Mouse (Mus musculus) kidney, embryonic 15.5 days (tissue): ENCODE results near the gene Creb5. TPM values are rescaled to one million over a fixed set of nuclear protein-coding genes. Genes with fewer than 3 reads are reported as not detected.

ENCODE experiments used
- ATAC-seq: fragments of 200-750 bp; cut with Nextera tagmentation; replicated peaks from 2 replicates; pipeline ENCODE4 v1.8.0; 2017; ENCODE audit warnings: moderate TSS enrichment; ENCODE audit not compliant: low FRiP score
- H3K27ac ChIP-seq: fragments of 300-500 bp; sonication (generic); 2 replicates; pipeline ENCODE4 v1.5.1; 2015; ENCODE audit warnings: mild to moderate bottlenecking, inconsistent platforms
- H3K27me3 ChIP-seq: fragments of 300-500 bp; sonication (generic); 2 replicates; pipeline ENCODE4 v1.6.1; 2015; ENCODE audit warnings: inconsistent platforms
- H3K36me3 ChIP-seq: fragments of 300-500 bp; sonication (generic); 2 replicates; pipeline ENCODE4 v1.6.1; 2015; ENCODE audit warnings: inconsistent platforms
- H3K4me1 ChIP-seq: fragments of 300-500 bp; sonication (generic); 2 replicates; pipeline ENCODE4 v1.6.1; 2015; ENCODE audit warnings: inconsistent platforms
- H3K4me2 ChIP-seq: fragments of 300-500 bp; sonication (generic); 2 replicates; pipeline ENCODE4 v1.6.1; 2015; ENCODE audit warnings: moderate library complexity, mild to moderate bottlenecking, inconsistent platforms
- H3K4me3 ChIP-seq: fragments of 300-500 bp; sonication (generic); replicated peaks from 2 replicates; pipeline ENCODE4 v1.5.1; 2015; ENCODE audit warnings: mild to moderate bottlenecking, inconsistent platforms
- H3K9ac ChIP-seq: fragments of 300-500 bp; sonication (generic); 2 replicates; pipeline ENCODE4 v1.6.1; 2015; ENCODE audit warnings: mild to moderate bottlenecking, inconsistent platforms
- H3K9me3 ChIP-seq: fragments of 300-500 bp; sonication (generic); replicated peaks from 2 replicates; pipeline ENCODE4 v1.6.1; 2016; ENCODE audit warnings: inconsistent platforms
- WGBS: fragments of 180-500 bp; shearing (Covaris S2); methylation state at CpG from one replicate; pipeline ENCODE4 v1.1.7; 2015; ENCODE audit warnings: mixed read lengths; 5-methylcytosine and 5-hydroxymethylcytosine counted together
- polyA plus RNA-seq: library from polyadenylated mRNA; unstranded; fragments of >200 nt; fragmentation: Nextera tagmentation; extraction: Ambion mirVana; gene quantifications from 2 replicates; pipeline ENCODE4 v1.2.1, GENCODE M21; 2015

Gene Creb5
- polyA plus RNA-seq, 1 experiment from 2014 or later: 5.4 TPM

- no peak overlapping the region for H3K9ac ChIP-seq
- H3K4me1 ChIP-seq: 0 out of 2 replicates have a peak, but pooled peaks cover 6% of the 10 kb centered on the region
- ATAC-seq: no peak
- no peak overlapping the region for H3K27ac ChIP-seq
- no peak overlapping the region for H3K4me3 ChIP-seq
- 13% methylated on average over 2 of the region's 2 CpGs for WGBS
- H3K9me3 ChIP-seq: no peaks in the 10 kb centered on the region
- H3K4me2 ChIP-seq: no peak overlapping the region
- no peaks in the 10 kb centered on the region; the same call in 1 of the 2 replicates for H3K27me3 ChIP-seq
- H3K36me3 ChIP-seq: no peaks in the 10 kb centered on the region
These were observed 417.4 kb downstream of the Creb5 start for GRCm38 (mm10) chr6:53704440-53704839.

- H3K36me3 ChIP-seq: no peaks in the 10 kb centered on the region
- WGBS: 61% methylated on average over 10 of the region's 10 CpGs
- no peaks in the 10 kb centered on the region; the same call in 1 of the 2 replicates for H3K27me3 ChIP-seq
- 0 out of 2 replicates have a peak, but pooled peaks have one; percentile 46 for ATAC-seq
- no peak overlapping the region for H3K4me2 ChIP-seq
- H3K9me3 ChIP-seq: no peaks in the 10 kb centered on the region
- no peak overlapping the region for H3K4me3 ChIP-seq
- H3K4me1 ChIP-seq: 0 out of 2 replicates have a peak, but pooled peaks cover 6% of the 10 kb centered on the region
- H3K9ac ChIP-seq: no peak overlapping the region
- H3K27ac ChIP-seq: no peak overlapping the region
These were observed 419.7 kb downstream of the Creb5 start for GRCm38 (mm10) chr6:53706604-53707330.

GRCm38 (mm10) chr6:53707795-53708194 lies 420.7 kb downstream of the Creb5 start:
- Histone ChIP-seq H3K36me3 (no peaks in the 10 kb centered on the region), H3K4me1 (0 out of 2 replicates have a peak, but pooled peaks cover 6% of the 10 kb centered on the region), H3K9me3 (no peaks in the 10 kb centered on the region), H3K4me3 (no peak overlapping the region), H3K4me2 (no peak overlapping the region), H3K27me3 (no peaks in the 10 kb centered on the region), H3K9ac (no peak overlapping the region), H3K27ac (no peak overlapping the region)
- no peak for ATAC-seq
- 48% methylated on average over 5 of the region's 5 CpGs for WGBS

GRCm38 (mm10) chr6:53709694-53710442 lies 422.8 kb downstream of the Creb5 start:
- Histone ChIP-seq H3K27ac (no peak overlapping the region), H3K27me3 (no peaks in the 10 kb centered on the region), H3K4me2 (no peak overlapping the region), H3K4me1 (0 out of 2 replicates have a peak, but pooled peaks cover 6% of the 10 kb centered on the region), H3K36me3 (no peaks in the 10 kb centered on the region), H3K9ac (no peak overlapping the region), H3K4me3 (no peak overlapping the region), H3K9me3 (no peaks in the 10 kb centered on the region)
- 92% methylated on average over 14 of the region's 14 CpGs for WGBS
- ATAC-seq: no peak

GRCm38 (mm10) chr6:53710560-53710959 lies 423.5 kb downstream of the Creb5 start:
- Histone ChIP-seq H3K36me3 (no peaks in the 10 kb centered on the region), H3K27me3 (no peaks in the 10 kb centered on the region), H3K4me3 (no peak overlapping the region), H3K27ac (no peak overlapping the region), H3K4me1 (0 out of 2 replicates have a peak, but pooled peaks cover 6% of the 10 kb centered on the region), H3K4me2 (no peak overlapping the region), H3K9me3 (no peaks in the 10 kb centered on the region), H3K9ac (no peak overlapping the region)
- 81% methylated on average over 5 of the region's 5 CpGs for WGBS
- ATAC-seq: no peak

- no peaks in the 10 kb centered on the region for H3K27me3 ChIP-seq
- WGBS: 60% methylated on average over 9 of the region's 9 CpGs
- no peak overlapping the region for H3K4me3 ChIP-seq
- no peak overlapping the region for H3K9ac ChIP-seq
- ATAC-seq: no peak
- no peaks in the 10 kb centered on the region for H3K4me1 ChIP-seq
- H3K27ac ChIP-seq: no peak overlapping the region
- H3K9me3 ChIP-seq: no peaks in the 10 kb centered on the region
- no peak overlapping the region for H3K4me2 ChIP-seq
- no peaks in the 10 kb centered on the region for H3K36me3 ChIP-seq
These were observed 426.1 kb downstream of the Creb5 start for GRCm38 (mm10) chr6:53713152-53713551.

GRCm38 (mm10) chr6:53714908-53715321 lies 427.8 kb downstream of the Creb5 start:
- 85% methylated on average over 9 of the region's 9 CpGs for WGBS
- Histone ChIP-seq H3K27me3 (peaks cover 6% of the 10 kb centered on the region; the same call in 1 of the 2 replicates), H3K36me3 (no peaks in the 10 kb centered on the region), H3K4me1 (no peaks in the 10 kb centered on the region), H3K4me2 (no peak overlapping the region), H3K9ac (no peak overlapping the region), H3K4me3 (no peak overlapping the region), H3K9me3 (no peaks in the 10 kb centered on the region), H3K27ac (no peak overlapping the region)
- no peak for ATAC-seq

GRCm38 (mm10) chr6:53716013-53716412 lies 428.9 kb downstream of the Creb5 start:
- no peaks in the 10 kb centered on the region for H3K9me3 ChIP-seq
- no peak overlapping the region for H3K4me2 ChIP-seq
- H3K4me3 ChIP-seq: no peak overlapping the region
- no peak overlapping the region for H3K9ac ChIP-seq
- WGBS: 83% methylated on average over 9 of the region's 9 CpGs
- H3K36me3 ChIP-seq: no peaks in the 10 kb centered on the region
- H3K27me3 ChIP-seq: peaks cover 6% of the 10 kb centered on the region; the same call in 1 of the 2 replicates
- no peak for ATAC-seq
- H3K27ac ChIP-seq: no peak overlapping the region
- H3K4me1 ChIP-seq: no peaks in the 10 kb centered on the region

GRCm38 (mm10) chr6:53720009-53720408 lies 432.9 kb downstream of the Creb5 start:
- H3K36me3 ChIP-seq: no peaks in the 10 kb centered on the region
- no peak for ATAC-seq
- no peak overlapping the region for H3K27ac ChIP-seq
- peaks cover 22% of the 10 kb centered on the region for H3K27me3 ChIP-seq
- H3K4me1 ChIP-seq: no peaks in the 10 kb centered on the region
- H3K4me3 ChIP-seq: no peak overlapping the region
- no peak overlapping the region for H3K9ac ChIP-seq
- no peaks in the 10 kb centered on the region for H3K9me3 ChIP-seq
- H3K4me2 ChIP-seq: no peak overlapping the region
- WGBS: 91% methylated on average over 3 of the region's 3 CpGs

- no peaks in the 10 kb centered on the region for H3K36me3 ChIP-seq
- H3K4me3 ChIP-seq: no peak overlapping the region
- 13% methylated on average over 9 of the region's 9 CpGs for WGBS
- no peak for ATAC-seq
- peaks cover 22% of the 10 kb centered on the region for H3K27me3 ChIP-seq
- no peak overlapping the region for H3K27ac ChIP-seq
- H3K4me1 ChIP-seq: no peaks in the 10 kb centered on the region
- no peak overlapping the region for H3K4me2 ChIP-seq
- no peaks in the 10 kb centered on the region for H3K9me3 ChIP-seq
- no peak overlapping the region for H3K9ac ChIP-seq
These were observed 434.5 kb downstream of the Creb5 start for GRCm38 (mm10) chr6:53721595-53721994.

- no peak for ATAC-seq
- Histone ChIP-seq H3K4me1 (no peaks in the 10 kb centered on the region), H3K36me3 (no peaks in the 10 kb centered on the region), H3K9me3 (no peaks in the 10 kb centered on the region), H3K9ac (no peak overlapping the region), H3K27ac (no peak overlapping the region), H3K4me2 (no peak overlapping the region), H3K4me3 (no peak overlapping the region), H3K27me3 (peaks cover 22% of the 10 kb centered on the region)
- WGBS: 80% methylated on average over 4 of the region's 4 CpGs
These were observed 435.6 kb downstream of the Creb5 start for GRCm38 (mm10) chr6:53722694-53723093.

GRCm38 (mm10) chr6:53730487-53730886 lies 443.4 kb downstream of the Creb5 start:
- Histone ChIP-seq H3K4me3 (no peak overlapping the region), H3K27ac (no peak overlapping the region), H3K4me1 (peaks cover 25% of the 10 kb centered on the region), H3K36me3 (no peaks in the 10 kb centered on the region), H3K9ac (no peak overlapping the region), H3K27me3 (no peaks in the 10 kb centered on the region), H3K4me2 (no peak overlapping the region), H3K9me3 (no peaks in the 10 kb centered on the region)
- ATAC-seq: no peak
- WGBS: 74% methylated on average over 7 of the region's 7 CpGs
